Mouse (Mus musculus): Measurements from ENCODE around the gene Ptprn2.

DNA sequence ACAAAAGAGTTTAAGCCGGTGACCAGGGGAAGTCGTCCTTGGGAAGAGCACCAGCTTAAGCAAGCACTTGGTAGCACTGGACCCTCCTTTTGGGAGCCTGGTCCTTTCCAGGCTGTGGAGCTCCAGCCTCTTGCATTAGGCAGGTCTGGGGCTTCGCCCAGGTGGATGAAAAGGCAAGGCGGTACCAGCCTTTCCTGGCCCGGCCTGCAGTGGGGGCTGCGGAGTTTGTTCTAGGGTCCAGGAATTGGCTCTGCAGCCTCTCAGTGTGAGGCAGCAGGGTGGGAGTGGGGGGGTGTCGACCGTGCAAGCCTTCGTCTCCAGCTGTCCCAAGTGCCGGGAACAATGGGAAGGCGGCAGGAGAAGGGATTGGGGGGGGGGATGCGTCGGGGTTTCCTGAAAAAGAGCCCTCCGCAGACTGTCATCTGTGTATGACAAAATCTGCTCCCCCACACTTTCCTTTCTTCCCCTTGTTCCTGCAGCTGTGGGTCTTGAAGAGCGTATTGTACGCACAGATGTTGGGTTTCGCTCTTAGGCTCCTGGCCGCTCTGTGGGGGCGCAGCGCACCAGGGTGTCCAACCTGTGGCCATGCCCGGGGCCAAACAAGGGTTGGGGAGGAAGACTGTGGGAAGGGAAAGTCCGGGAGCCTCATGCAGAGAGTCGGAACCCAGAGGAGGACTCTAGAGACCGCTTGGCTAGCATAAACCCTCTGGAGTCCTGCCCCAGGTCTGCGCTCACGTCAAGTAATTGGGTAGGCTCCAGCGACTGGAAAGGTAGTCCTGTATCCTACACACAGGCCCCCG is 667.0 kb downstream of the Ptprn2 start:
- no peak for TF ChIP-seq CTCF (IDR thresholded peaks at IDR 0.05; ENCODE audit: borderline replicate concordance, control insufficient read depth, extremely low read depth, insufficient read depth, low read length, poor library complexity)
- no peak for TF ChIP-seq POLR2A (IDR thresholded peaks at IDR 0.05; ENCODE audit: control insufficient read depth, extremely low read depth, insufficient read depth, low read length, poor library complexity)
